8 mouse cellular contexts compared by ENCODE assay signal in genomic region chr2:31653971-31654853, GRCm38 (mm10). TPM values are rescaled to one million over a fixed set of nuclear protein-coding genes. Genes with fewer than 3 reads are reported as not detected.
DNase-seq lines count a peak whose midpoint lies in the region; ATAC-seq and TF ChIP-seq lines count a peak whose summit lies in the region.

No protein-coding gene starts in this region.

- no peak for DNase-seq in lung, postnatal 14 days
- DNase-seq in embryo, embryonic 10 days (ENCODE audit: low spot score), result peak; percentile 51
- DNase-seq in heart, postnatal 0 days (ENCODE audit: low spot score), result no peak
- peak; percentile 60 to 86 for DNase-seq in left cerebral cortex, adult 8-10 months (ENCODE audit: low spot score in 2 of 2)
- peak; percentile 47 for DNase-seq in neural tube, embryonic 11.5 days (ENCODE audit: low spot score)
- DNase-seq in thymus, postnatal 36 days, result peak; percentile 13 to 45

- H3K27ac ChIP-seq in lung, embryonic 15.5 days, result no peak overlapping the region
- H3K27ac ChIP-seq in heart, postnatal 0 days (ENCODE audit: low read depth), result no peak overlapping the region
- peak overlapping the region; percentile 4; the same call in 1 of the 2 replicates for H3K27ac ChIP-seq in neural tube, embryonic 11.5 days (ENCODE audit: low read depth, low read length)

- peaks cover 87% of the 10 kb centered on the region for H3K27me3 ChIP-seq in lung, embryonic 15.5 days
- H3K27me3 ChIP-seq in heart, postnatal 0 days (ENCODE audit: control insufficient read depth, insufficient read depth, low read length), result peaks cover 78% of the 10 kb centered on the region
- H3K27me3 ChIP-seq in neural tube, embryonic 11.5 days (ENCODE audit: control insufficient read depth, insufficient read depth, low read length), result peaks cover 85% of the 10 kb centered on the region

- no peak overlapping the region for H3K9ac ChIP-seq in lung, embryonic 15.5 days
- no peak overlapping the region for H3K9ac ChIP-seq in heart, postnatal 0 days (replicated peaks; ENCODE audit: low read depth, low read length)
- H3K9ac ChIP-seq in neural tube, embryonic 11.5 days (ENCODE audit: low read length), result peak overlapping the region; percentile 14; the same call in 1 of the 2 replicates

- no peak for TF ChIP-seq CTCF in heart, postnatal 0 days (IDR thresholded peaks at IDR 0.05; ENCODE audit: low read depth)

- WGBS in lung, embryonic 15.5 days, result under 1% methylated on average over 84 of the region's 109 CpGs
- WGBS in heart, postnatal 0 days, result under 1% methylated on average over 89 of the region's 109 CpGs
- 2% methylated on average over 98 of the region's 109 CpGs for WGBS in neural tube, embryonic 11.5 days

- H3K4me3 ChIP-seq in lung, embryonic 15.5 days, result peak overlapping the region; percentile 51
- peak overlapping the region; percentile 58 for H3K4me3 ChIP-seq in heart, postnatal 0 days (ENCODE audit: low read depth, low read length)
- H3K4me3 ChIP-seq in neural tube, embryonic 11.5 days (ENCODE audit: low read depth, low read length), result peak overlapping the region; percentile 48

- no peaks in the 10 kb centered on the region for H3K9me3 ChIP-seq in lung, embryonic 15.5 days
- H3K9me3 ChIP-seq in heart, postnatal 0 days (replicated peaks; ENCODE audit: control insufficient read depth, low read length), result no peaks in the 10 kb centered on the region
- no peaks in the 10 kb centered on the region for H3K9me3 ChIP-seq in neural tube, embryonic 11.5 days (ENCODE audit: control insufficient read depth, low read length)

- no peak for TF ChIP-seq EP300 in heart, postnatal 0 days (IDR thresholded peaks at IDR 0.05; ENCODE audit: low read depth)

- H3K4me2 ChIP-seq in lung, embryonic 15.5 days, result peak overlapping the region; percentile 97
- H3K4me2 ChIP-seq in heart, postnatal 0 days (ENCODE audit: low read depth, low read length), result peak overlapping the region; percentile 95
- H3K4me2 ChIP-seq in neural tube, embryonic 11.5 days (ENCODE audit: low read depth), result peak overlapping the region; percentile 85

- peaks cover 12% of the 10 kb centered on the region for H3K4me1 ChIP-seq in lung, embryonic 15.5 days
- H3K4me1 ChIP-seq in heart, postnatal 0 days (ENCODE audit: control insufficient read depth, insufficient read depth), result peaks cover 3% of the 10 kb centered on the region; the same call in 1 of the 2 replicates
- peaks cover 6% of the 10 kb centered on the region; the same call in 1 of the 2 replicates for H3K4me1 ChIP-seq in neural tube, embryonic 11.5 days (ENCODE audit: control insufficient read depth, insufficient read depth, low read length)

- ATAC-seq in lung, embryonic 15.5 days (ENCODE audit: borderline replicate concordance, extremely low read depth, low FRiP score, low TSS enrichment), result no peak
- peak; percentile 27; the same call in 1 of the 2 replicates for ATAC-seq in heart, postnatal 0 days (ENCODE audit: insufficient read depth, low read depth)
- ATAC-seq in neural tube, embryonic 11.5 days (ENCODE audit: insufficient read depth, low FRiP score, low TSS enrichment), result no peak
- no peak for ATAC-seq in monocyte, adult 5-6 weeks (replicated peaks; ENCODE audit: insufficient number of reproducible peaks, low FRiP score, low TSS enrichment, poor library complexity, severe bottlenecking)

- no peaks in the 10 kb centered on the region for H3K36me3 ChIP-seq in lung, embryonic 15.5 days
- no peaks in the 10 kb centered on the region for H3K36me3 ChIP-seq in heart, postnatal 0 days (replicated peaks; ENCODE audit: control insufficient read depth, insufficient read depth, low read length)
- no peaks in the 10 kb centered on the region for H3K36me3 ChIP-seq in neural tube, embryonic 11.5 days (ENCODE audit: control insufficient read depth, insufficient read depth, low read length)

RNA-seq across cellular contexts. Expression of gene Prdm12, which starts 14.4 kb away (rescaled TPM):
- 0.06 and 0.14 TPM in 2 replicates for polyA plus RNA-seq in lung, embryonic 15.5 days (2015; fragmentation: Nextera tagmentation; extraction: Ambion mirVana)
- total RNA-seq in heart, postnatal 0 days (2014; rRNA removed; ENCODE audit: low replicate concordance), result not detected in 2 replicates
- not detected in 2 replicates for polyA plus RNA-seq in heart, postnatal 0 days (2015; fragmentation: Nextera tagmentation; extraction: Ambion mirVana)
- 1 to 10 TPM in 2 of 4 experiments, under 1 TPM in 2; 0.18 to 1.6 (median 0.97) TPM for total RNA-seq in left cerebral cortex, adult 8-10 months (2022)
- 16.4 and 23.0 TPM in 2 replicates for polyA plus RNA-seq in neural tube, embryonic 11.5 days (2014; fragmentation: Nextera tagmentation; extraction: Ambion mirVana)
- total RNA-seq in monocyte, adult 5-6 weeks (2017), result not detected in 3 replicates

RNA-seq across cellular contexts. Expression of gene Exosc2, which starts 16.3 kb away (rescaled TPM):
- 67.7 and 69.1 TPM in 2 replicates for polyA plus RNA-seq in lung, embryonic 15.5 days (2015; fragmentation: Nextera tagmentation; extraction: Ambion mirVana)
- 22.0 and 39.8 TPM in 2 replicates for total RNA-seq in heart, postnatal 0 days (2014; rRNA removed; ENCODE audit: low replicate concordance)
- 17.9 and 19.9 TPM in 2 replicates for polyA plus RNA-seq in heart, postnatal 0 days (2015; fragmentation: Nextera tagmentation; extraction: Ambion mirVana)
- 10 to 100 TPM; 20.9 to 26.0 (median 24.4) TPM for total RNA-seq in left cerebral cortex, adult 8-10 months (2022)
- 54.7 and 64.5 TPM in 2 replicates for polyA plus RNA-seq in neural tube, embryonic 11.5 days (2014; fragmentation: Nextera tagmentation; extraction: Ambion mirVana)
- 25.4 to 40.2 TPM (median 28.2 TPM) in 3 replicates for total RNA-seq in monocyte, adult 5-6 weeks (2017)

RNA-seq across cellular contexts. Expression of gene Abl1, which starts 34.0 kb away (rescaled TPM):
- 37.2 and 38.1 TPM in 2 replicates for polyA plus RNA-seq in lung, embryonic 15.5 days (2015; fragmentation: Nextera tagmentation; extraction: Ambion mirVana)
- total RNA-seq in heart, postnatal 0 days (2014; rRNA removed; ENCODE audit: low replicate concordance), result 69.3 and 83.2 TPM in 2 replicates
- polyA plus RNA-seq in heart, postnatal 0 days (2015; fragmentation: Nextera tagmentation; extraction: Ambion mirVana), result 12.7 and 14.5 TPM in 2 replicates
- total RNA-seq in left cerebral cortex, adult 8-10 months (2022), result 10 to 100 TPM; 47.1 to 49.9 (median 47.7) TPM
- polyA plus RNA-seq in neural tube, embryonic 11.5 days (2014; fragmentation: Nextera tagmentation; extraction: Ambion mirVana), result 48.4 and 49.0 TPM in 2 replicates
- 22.7 to 41.9 TPM (median 30.4 TPM) in 3 replicates for total RNA-seq in monocyte, adult 5-6 weeks (2017)

Comparison
In these comparisons a context has a peak if more than half of its experiments do, and no peak if none do; other contexts are left out.
1. DNase-seq: peak in embryo, embryonic 10 days (single experiment), left cerebral cortex, adult 8-10 months (2 of 2), neural tube, embryonic 11.5 days (single experiment) and thymus, postnatal 36 days (2 of 2); none in lung, postnatal 14 days (single experiment) and heart, postnatal 0 days (single experiment).
2. Peak in every context shown above with its lines, with median percentiles within 50 percentile points of each other: H3K4me2 ChIP-seq and H3K4me3 ChIP-seq.